Mouse (Mus musculus) G1E (cell line): Measurements from ENCODE around the gene Olfr711.

Source experiments
- CTCF ChIP-seq: IDR thresholded peaks from 2 replicates; pipeline ENCODE4 v1.5.1; 2012; ENCODE audit warnings: low read depth, low read length, inconsistent platforms, mixed read lengths
- GATA1 ChIP-seq: IDR thresholded peaks from 2 replicates; pipeline ENCODE4 v1.6.1; 2012; ENCODE audit warnings: borderline replicate concordance, low read length, inconsistent platforms, mixed read lengths
- GATA2 ChIP-seq: IDR thresholded peaks from 2 replicates; pipeline ENCODE4 v1.6.1; 2012; ENCODE audit warnings: low read depth, low read length, inconsistent platforms, borderline replicate concordance
- POLR2AphosphoS5 ChIP-seq: IDR thresholded peaks from 2 replicates; pipeline ENCODE4 v1.6.1; 2012; ENCODE audit warnings: low read depth, low read length, inconsistent platforms; ENCODE audit not compliant: insufficient replicate concordance
- TAL1 ChIP-seq: conservative IDR thresholded peaks from 2 replicates; pipeline ENCODE4 v1.6.1; 2012; ENCODE audit warnings: low read depth, low read length, inconsistent platforms, mixed read lengths

- TF ChIP-seq CTCF (no peak), POLR2AphosphoS5 (no peak), TAL1 (peak; percentile 90), GATA1 (no peak), GATA2 (no peak)
Observed at GRCm38 (mm10) chr7:107004169-107004568, 28.9 kb upstream of the Olfr711 start.
